Mouse (Mus musculus) cerebellum, adult 18-20 months (tissue): ENCODE data around the gene Adcy5.

Source experiments
- DNase-seq, 2 experiments: peaks; one replicate each; pipeline ENCODE4 v3.0.0; 2021

Gene Adcy5

GRCm38 (mm10) chr16:35330451-35330850 lies 175.8 kb downstream of the Adcy5 start:
- no peak for DNase-seq
